Mouse (Mus musculus): ENCODE measurements around the gene Pbxip1.

Gene Pbxip1

DNA sequence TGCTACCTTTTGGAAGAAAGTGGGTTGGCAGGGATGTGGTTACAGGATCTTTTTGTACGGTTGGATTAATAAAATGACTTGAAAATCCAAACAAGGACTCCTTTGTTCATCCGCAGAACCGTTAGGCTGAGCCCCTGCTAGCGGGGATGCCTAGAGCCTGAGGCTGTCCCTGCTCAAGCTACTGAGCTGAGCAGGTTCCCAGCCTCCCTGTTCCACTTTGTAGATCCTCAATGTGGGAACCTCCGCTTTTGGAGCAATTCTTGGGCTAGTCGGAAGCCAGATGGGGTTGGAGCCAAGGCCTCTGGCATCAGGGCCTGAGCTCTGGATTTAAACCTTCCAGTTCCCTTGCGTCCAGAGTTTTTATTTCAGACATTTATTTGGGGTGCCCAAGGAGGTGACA lies 1.5 kb upstream of the Pbxip1 start:
- no peak for DNase-seq

DNA sequence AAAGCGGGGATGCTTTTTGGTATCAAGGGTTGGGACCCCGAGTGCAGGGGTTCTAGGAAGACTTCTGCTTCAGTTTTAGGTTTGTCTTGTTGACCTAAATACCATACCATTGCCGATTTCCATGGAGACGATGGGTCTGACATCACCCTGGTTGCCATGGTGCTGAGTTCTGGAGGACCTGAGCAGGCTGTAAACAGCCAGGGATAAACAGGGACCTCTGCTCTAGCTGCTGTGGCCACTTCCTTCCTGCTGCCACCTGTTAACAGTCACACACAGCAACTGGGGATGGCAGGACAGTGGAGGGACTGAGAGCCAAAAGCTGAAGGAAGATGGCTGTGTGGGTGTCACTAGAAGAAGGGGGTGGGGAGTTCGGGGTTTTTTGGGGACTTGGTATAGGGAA lies 763 bp downstream of the Pbxip1 start:
- DNase-seq = no peak

DNA sequence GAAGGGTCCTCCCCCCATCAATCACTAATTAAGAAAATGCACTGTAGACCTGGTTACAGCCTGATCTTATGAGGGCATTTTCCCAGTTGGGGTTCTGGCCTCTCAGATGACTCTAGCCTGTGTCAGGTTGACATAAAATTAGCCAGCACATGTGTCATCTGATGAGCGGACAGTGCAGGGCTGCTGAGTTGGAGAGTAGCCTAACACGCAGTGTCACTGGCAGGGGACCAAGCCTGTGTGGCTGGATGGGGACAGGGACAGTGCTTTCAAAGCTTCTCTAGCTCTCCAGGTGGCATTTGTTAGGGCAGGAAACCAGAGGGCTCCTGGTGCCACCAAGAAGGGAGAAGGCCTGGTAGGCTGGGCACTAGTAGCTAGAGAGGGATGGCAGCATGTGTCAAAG lies 4.2 kb downstream of the Pbxip1 start:
- DNase-seq = no peak

DNA sequence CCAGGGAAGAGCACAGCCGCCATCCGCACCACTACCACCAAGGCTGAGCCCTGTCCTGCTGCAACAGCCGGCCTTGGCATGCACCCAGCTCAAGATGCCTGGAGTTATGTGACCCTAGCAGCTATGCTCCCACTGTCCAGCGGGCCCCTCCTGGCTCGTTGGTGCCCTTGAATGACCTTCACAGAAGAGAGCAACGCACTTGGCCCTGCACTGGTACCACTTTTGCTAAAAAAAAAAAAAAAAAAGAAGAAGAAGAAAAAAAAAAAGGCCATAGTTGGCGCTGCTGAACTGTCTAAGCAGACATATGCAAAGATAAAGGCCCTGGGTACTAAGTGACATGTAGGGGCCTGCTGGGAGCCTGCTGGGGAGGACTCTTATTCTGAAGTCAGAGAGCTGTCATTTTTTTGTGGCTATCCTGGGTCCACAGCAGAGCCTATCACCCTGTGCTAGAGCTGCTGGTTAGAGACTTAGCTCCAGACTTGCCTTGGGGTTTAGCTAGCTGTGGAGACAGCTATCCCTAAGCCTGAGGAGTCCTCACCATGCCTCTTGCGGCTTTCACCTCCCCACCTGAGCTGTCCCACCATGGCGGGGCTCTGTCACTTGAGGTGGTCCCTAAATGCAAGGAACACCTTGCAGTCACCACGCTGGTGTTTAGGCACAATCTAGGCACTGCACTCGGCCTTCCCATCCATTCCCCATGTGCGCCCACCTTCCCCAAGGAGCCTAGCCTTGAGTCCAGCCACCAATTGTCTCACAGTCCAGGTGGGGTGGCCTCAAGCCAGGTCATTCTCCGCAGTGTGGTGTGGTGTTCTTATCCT lies 12.4 kb downstream of the Pbxip1 start:
- DNase-seq = no peak

DNA sequence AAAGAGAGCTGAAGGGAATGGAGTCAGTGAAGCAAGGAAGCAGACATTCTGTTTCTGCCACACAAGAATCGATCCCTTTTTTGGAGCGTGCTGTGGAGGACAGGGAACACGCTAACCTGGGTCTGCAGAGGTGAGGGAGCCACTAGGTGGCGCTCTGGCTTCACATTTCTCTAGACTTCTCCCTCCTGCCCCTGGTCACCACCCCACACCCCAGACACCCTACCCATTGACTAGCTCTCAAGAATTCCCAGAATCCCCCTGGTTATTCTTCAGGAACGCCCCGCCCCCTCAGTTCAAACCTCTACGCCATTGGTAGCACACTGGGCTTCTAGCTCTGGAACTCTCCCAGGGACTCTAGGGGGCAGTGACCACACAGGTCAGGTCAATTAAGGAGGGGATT lies 13.0 kb downstream of the Pbxip1 start:
- DNase-seq = peak; percentile 76

DNA sequence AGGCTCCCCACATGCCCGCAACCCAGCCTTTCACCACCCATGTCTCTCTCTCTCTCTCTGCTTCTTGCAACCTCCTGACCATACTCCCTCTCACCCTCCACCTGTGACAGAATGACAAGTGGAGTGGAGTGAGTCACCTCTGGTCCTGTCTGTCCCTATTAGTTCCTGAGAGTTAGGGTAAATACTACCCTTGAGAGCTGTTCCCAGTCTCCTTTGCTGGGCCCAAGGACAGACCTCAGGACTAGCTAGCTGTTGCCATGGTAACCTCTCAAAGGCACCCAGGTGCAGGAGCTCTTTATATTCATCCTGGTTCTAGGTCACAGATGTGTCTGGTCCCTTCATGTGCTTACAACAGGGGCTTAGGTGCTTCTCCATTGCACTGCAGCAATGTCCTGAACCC lies 15.4 kb downstream of the Pbxip1 start:
- no peak for DNase-seq

DNA sequence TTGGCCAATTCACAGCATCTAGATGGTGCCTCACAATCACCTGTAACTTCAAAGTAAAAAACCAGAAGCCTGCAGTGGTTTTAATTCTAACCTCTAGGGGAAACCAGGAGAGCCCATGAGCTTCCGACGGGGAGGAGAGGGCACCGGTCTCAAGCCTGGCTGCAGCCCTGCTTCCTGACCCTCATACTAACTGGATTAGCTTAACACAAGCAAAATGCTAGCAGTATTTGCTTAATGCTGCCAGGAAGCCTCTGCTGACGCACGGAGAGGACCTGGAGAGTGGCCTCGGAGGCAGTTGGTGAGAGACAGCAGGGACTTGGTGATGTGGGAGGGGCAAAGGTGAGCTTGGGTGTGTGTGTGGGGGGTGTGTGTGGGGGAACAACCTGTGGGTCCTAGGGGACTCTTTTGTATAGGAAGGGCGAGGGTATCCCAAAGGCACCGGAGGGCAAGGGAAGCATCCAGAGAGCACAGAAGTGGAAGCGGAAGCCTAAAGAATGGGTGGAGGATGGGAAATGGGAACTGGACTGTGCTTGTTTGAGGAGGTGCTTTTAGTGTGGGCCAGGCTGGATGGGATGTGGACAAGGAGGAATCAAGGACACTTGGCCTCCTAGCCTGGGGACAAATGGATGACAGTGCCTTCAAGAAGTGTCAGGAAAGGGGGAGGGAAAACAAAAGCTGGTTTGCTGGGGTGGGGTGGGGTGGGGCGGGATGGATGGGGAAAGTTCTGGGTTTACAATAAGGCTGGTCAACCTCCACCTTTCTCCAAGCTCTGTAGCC lies 18.1 kb downstream of the Pbxip1 start, which contains the start of gene Pmvk:
Pmvk (plus strand) TSS at position 141 of the 777 bp plus-strand sequence.
- no peak for DNase-seq

DNA sequence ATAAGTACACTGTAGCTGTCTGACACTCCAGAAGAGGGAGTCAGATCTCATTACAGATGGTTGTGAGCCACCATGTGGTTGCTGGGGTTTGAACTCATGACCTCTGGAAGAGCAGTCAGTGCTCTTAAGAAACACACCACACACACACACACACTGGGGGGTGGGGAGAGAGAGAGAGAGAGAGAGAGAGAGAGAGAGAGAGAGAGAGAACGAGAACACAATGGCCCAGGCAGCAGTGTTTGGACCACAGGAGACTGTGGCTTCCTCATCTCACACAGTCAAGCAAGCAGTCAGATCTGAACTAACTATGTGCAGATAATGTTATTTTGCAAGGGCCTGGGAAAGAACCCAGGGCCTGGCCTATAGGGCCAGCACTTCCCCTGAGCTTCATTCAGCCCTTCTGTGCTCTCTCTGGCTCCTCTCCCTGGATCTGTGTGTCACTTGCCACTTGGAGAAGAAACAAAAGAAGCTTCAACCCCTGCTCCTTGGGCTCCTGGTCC lies 19.3 kb downstream of the Pbxip1 start:
- DNase-seq = no peak

DNA sequence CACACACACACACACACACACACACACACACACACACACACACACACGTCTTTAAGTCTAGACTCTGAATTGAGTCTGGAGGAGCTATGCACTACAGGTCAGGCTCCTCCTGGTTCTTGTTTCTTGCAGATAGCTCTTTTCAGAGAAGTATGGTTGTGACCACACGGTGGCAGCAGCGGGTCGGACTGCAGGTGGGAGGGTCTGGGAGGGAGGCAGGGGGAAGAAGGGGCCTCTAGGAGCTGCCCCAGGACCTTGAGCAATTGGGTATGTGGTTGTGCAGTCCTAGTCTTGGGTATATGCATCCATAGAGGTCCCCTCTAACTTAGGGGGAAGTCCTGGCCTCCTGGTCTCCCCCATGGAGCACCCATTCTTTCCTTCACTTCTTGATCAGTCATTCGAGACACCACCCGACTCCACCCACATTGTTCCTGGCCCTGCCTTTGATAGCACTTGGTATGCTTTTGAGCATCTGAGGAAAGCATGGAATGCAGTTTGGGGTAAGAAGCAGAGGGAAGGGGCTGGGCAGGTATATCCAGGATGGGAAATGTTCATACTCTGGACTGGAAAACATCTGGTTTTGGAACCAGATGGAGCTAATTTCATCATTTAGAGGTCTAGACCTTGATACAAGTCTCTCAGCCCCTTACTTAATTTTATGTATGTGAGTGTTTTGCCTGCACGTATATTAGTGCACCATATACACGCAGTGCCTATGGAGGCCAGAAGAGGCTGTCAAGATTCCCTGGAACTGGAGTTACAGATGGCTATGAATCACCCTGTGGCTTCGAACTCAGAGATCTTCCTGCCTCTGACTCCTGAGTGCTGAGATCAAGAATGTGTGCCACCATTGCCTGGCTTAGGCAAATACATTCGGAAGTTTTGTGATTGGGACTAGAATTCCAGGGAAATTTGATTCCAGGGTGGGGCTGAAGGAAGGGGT lies 20.5 kb downstream of the Pbxip1 start:
- no peak for DNase-seq

DNA sequence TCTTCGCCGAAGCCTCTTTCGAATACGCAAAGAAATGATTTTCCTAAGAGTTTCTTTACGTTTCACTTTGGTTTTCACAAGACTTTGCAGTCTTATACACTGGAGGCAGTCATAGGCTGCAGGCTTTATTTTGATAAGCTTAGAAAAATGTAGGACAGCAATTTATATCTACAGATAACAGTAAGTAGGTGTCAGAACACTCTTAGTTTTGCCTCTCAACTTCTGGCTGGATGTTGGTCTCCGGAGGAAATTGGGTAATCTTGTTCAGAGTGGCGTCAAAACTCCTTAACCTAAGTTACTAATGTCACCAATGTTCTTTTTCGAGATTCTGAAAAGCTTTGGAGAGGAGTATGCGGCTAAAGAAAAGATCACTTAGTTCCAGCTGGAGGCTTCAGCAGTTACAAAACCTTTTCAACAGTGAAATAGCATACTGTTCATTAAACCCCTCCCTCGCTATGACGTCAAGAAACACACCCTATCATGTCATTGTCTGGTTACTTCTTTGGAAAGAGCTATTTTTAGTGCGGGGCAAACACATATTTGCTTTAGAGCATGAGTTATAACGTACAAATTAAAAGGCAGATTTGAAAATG lies 22.0 kb downstream of the Pbxip1 start:
- DNase-seq = no peak

DNA sequence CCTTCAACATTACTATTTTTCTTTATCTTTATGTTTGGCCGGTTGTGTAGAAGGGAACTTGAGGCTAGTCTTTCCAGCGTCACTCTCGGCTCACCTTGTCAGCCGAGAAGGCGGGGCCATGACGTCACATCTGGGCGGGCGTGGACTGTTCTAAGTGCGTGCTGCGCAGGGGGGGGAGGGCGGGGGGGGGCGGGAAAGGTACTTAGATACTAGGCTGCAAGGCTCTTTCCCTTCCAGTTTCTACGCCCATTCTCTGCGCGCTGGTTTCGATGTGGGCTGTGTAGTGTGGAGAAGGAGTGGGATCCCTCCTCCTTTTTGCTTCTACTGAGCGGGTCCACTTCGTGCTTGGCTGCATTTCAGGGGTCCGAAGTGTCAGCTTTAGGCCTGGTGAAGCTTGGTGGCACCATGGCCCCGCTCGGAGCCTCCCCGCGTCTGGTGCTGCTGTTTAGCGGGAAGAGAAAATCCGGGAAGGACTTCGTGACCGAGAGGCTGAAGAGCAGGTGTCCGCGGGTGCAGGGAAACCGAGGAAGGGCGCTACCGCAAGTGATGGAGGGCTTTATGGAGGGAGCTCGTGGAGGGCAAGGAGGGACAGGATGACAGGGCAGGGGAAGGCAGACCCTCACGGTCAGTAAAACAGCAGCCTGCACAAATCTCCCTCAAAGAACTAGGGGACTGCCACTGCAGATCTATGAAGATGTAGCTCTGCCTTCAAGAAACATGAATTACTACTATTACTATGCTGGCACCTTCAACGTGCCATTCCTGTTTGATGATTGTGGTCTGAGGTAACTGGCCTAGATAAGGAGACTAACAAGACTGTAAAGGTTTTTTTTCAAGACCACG lies 22.7 kb downstream of the Pbxip1 start:
- peak; percentile 91 for DNase-seq

DNA sequence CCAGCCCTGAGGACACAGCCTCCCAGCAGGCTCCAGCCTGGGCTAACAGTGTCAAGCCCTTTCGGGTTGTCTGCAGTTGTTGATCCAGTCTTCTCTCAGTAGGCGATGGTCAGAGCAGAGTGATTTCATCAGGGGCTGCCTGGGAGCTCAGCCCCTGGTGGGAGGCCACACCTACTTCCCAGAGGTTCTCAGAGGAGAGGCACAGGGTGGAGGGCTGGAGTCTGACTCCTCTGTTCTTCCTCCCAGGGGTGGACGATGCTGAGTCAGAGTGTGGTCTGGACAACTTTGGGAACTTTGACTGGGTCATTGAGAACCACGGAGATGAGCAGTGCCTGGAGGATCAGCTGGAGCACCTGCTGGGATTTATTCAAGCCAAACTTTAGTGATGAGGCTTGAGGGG lies 31.8 kb downstream of the Pbxip1 start:
- no peak for DNase-seq

DNA sequence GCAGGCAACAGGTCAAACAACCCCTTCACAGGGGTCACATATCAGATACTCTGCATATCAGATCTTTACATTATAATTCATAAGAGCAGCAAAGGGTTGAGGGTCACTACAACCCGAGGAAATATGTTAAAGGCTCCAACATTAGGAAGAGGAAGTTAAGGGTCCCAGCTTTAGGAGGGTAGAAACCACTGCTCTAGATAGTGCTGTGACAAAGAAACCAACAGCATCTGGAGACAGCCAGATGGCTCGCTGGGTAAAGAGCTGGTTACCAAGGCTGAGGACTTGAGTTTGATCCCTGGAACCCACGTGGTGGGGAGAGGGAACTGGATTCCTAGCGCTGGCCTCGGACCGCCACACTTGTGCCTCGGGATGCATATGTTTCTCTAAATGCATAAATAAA lies 35.8 kb downstream of the Pbxip1 start:
- no peak for DNase-seq

DNA sequence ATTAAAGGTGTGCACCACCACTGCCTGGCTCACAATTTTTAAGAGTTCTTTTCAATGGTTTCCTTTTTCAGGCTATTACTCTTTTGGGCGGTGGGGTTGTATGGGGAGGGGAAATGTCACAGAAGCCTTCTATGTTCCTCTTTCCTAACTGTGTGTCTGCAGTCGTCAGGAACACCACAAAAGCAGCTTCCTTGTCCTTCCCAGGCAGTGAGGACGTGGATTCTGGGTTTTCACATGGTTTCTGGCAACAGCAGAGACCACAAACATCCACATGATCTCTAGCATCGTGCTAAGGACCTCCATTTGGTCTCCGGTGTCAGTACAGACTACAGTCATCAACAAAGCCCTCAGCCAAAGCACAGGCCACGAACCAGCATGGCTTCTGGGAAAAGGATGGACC lies 37.3 kb downstream of the Pbxip1 start:
- DNase-seq = no peak

DNA sequence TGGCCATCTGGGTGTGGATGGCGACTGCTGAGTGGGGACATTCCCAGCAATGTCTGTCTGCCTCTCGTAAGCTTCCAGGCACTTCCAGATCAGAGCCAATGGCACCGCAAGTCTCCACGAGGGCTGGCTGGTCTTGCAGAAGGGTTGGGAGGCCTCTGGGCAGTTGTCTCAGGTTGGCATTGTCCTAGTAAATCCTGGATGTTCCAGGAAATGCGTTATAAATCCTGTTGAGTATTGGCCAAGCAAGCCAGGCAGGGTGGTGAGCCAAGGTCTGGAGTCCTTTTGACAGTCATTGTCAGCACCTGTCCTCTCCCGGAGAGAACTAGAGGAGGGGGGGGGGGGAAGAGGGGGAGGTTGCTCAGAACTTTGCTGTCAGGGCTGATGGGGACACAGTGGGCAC lies 42.5 kb downstream of the Pbxip1 start:
- DNase-seq = no peak

DNA sequence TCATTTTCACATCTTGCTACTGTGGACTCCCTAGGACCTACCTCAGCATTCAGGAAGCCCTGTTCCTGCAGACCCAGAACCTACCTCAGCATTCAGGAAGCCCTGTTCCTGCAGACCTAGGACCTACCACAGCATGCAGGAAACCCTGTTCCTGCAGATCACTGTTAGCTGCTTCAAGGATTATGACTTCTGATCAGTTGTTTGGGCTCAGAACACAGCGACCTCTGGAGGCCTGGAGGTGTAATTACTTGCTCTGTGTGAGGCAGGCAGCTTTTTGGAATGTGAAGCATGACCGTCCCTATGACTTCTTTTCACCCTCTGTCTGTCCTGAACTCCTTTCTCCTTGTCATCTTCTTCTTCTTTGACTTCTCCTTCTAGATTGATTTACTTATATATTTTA lies 45.0 kb downstream of the Pbxip1 start:
- no peak for DNase-seq

DNA sequence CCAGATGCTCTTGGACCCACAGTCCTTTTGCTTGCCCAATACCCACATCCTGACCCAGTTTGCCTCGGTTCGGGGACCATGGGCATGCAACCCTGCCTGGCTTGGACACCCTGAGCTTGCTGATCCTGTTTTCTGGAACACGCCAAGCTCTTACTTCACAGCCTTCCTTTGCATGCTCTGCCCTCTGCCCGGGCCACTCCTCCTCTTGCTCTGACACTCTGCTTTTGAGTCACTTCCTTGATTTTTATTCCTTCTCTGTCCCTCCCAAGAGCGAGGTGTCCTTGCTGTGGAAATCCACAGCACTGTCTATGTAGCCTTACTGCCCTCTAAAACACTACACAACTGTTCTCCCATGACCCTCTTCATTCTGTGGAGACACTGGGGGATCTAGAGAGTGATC lies 45.7 kb downstream of the Pbxip1 start:
- DNase-seq = no peak

DNA sequence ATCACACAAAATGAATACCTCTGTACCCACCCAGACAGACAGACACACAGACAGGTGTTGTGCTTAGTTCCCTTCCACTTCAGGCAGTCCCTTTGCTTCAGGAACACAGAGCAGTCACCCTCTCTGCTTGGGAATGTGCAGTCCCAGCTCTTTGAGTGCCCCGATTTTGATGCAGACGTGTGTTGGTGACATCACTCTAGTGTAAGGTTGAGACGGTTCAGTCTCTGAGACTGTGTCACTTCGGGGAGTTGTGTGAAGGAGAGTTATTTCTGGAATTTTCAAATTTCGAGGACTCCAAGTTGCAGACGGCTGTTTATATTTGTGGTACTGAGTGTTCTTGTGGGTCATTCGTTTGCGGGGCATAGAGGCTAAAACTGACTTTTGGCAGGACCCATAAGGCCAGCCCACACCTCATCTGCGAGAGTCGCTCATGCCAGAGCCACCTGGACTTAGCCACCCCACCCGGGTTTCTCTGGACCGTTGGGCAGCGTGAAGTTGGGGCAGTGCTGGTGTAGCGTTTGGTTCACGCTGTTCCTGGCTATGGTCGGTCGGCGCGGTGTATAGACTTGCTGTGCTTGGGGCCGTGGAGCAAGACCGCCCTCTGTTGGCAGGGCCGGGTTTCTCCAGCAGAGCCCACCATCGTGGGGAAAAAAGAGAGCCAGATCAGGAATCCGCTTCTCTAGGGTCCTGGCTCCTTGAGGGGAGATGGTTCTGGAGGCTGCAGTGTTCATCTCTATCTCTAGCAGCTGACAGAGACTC lies 48.4 kb downstream of the Pbxip1 start:
- DNase-seq = peak; percentile 33

DNA sequence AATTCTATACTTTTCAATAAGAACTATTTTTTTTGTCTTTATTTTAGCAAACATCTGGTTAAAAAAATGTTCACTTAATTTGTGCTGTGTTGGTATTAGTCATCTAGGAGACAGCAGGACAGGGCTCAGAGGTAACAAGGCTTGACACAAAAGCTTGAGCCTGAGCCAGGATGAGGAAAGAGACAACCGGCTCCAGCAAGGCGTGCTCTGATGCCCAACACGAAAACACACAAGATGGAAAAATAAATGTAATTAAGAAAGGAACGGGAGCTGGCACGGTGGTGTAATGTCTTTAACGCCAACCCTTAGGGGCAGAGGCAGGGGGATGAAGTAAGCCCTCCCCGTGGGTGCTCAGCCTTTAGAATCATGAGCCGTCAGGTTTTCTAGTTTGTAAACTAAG lies 49.6 kb downstream of the Pbxip1 start:
- DNase-seq = no peak

DNA sequence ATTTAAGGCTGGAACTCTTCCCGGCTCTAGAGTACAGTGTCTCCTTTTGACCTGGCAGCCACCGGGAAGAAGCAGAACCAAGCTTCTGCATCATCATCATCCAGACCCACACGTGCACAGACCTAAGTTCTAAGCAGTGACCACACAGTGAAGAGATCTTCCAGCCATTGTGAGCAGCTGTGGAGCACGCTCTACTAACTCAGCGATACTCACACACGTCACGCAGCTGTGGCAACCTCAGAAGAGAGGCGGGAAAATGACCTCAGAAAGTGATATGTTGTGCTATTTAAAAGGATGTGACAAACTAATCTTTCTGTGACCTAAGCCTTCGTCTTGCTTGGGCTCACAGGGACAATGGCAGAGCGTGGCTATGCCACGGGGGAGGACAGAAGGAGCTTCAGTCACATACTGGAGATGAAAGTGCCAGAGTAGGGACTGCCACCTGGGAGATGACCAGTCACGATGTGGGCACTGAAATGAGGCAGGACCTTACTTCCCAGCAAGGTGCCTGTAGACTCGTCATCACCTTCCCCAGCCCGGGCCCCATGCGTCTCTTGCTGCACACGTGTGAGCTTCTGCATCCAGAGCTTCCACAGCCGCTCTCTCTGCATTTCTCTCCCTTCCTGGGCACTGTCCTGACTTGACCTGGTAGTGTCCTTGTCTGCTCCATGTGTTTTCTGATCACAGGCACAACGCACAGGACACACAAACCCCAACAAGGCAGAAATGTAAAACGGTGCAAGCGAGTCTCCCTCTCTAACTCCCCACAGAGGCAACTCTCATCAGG lies 50.6 kb downstream of the Pbxip1 start:
- DNase-seq = no peak

All from right cerebral cortex, adult 18-20 months (tissue).